Mouse (Mus musculus): ENCODE measurements around the gene Mrps14.

DNA sequence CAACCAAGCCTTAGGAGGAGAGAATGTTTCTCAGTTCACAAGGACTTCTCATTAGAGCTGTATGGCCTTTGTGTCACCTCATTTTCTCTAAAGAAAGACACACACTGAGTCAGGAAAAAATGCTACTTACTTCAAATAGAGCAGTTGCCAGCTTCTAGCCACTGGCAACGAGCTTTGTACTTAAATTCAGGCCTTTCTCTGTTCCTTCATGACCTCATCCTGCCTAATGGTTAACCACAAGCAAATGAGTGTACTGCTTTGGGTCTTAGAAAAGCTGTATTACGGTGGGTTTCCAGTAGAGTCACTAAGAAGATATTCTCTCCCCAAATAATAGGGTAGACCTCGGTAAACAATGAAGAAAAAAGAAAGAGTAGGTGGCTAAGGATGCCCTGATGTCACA, 44.3 kb upstream of the Mrps14 start:
- TF ChIP-seq EP300 (IDR thresholded peaks at IDR 0.05; ENCODE audit: low read depth) (no peak), CTCF (IDR thresholded peaks at IDR 0.05; ENCODE audit: low read depth) (no peak)
